Mouse (Mus musculus) adrenal gland, adult (tissue): Measurements from ENCODE around the gene Rorc.
A peak's percentile ranks its signal among the peaks of the same experiment; 100 is the strongest.

Experiments
- DNase-seq, 2 experiments: peaks; one replicate each; pipeline ENCODE4 v3.0.0; 2022 to 2023; ENCODE audit warnings: low spot score in 1 of 2; ENCODE audit not compliant: inconsistent age in 2 of 2

Gene Rorc

GRCm38 (mm10) chr3:94412530-94412929 is 39.9 kb downstream of the Rorc start:
- no peak for DNase-seq

- peak; percentile 97 to 98 for DNase-seq
Observed at GRCm38 (mm10) chr3:94413031-94413679, 40.6 kb downstream of the Rorc start, which contains the start of gene Tdrkh. TSS of gene Tdrkh (plus strand) at chr3:94413273.

DNA sequence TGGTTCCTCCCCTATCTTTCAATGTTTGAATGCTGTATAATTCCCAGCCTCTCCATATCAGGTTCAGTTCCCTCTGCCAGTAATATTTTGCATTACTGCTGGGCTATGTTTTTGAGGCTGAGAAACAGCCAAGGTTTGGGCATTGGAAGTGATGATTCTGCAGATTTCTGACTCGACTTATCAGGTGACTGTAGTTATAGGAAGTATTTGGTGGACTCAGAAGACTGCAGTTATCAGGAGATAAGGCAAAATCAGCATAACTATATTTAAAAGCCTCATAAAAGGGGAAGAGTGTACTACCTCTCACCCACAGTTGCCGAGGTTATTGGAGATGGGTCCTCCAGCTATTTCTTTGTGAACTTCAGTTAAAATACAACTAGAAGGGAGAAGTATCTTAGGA is 58.4 kb downstream of the Rorc start:
- no peak for DNase-seq

GRCm38 (mm10) chr3:94434305-94434704 is 61.7 kb downstream of the Rorc start:
- DNase-seq = no peak

GRCm38 (mm10) chr3:94436420-94436819 is 63.8 kb downstream of the Rorc start:
- DNase-seq = no peak

DNA sequence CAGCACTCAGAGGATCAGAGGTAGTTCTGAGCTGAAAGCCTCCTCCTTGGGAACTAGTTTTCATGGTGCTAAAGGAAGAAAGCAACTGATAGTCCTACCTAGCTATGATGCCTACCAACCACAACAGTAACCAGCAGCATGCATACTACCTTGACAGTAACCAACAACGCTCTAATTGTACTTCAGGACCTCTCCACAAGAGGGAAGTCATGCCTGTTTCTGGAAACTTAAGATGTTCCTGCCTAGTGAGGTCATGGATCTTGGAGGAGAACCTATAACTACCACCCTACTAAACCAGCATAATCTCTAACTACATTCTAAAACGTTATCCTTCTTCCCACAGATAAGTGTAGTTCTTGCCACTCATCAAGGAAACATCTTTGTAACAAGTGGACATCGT is 68.6 kb downstream of the Rorc start:
- peak in 1 of 2 experiments; percentile 37 for DNase-seq

DNA sequence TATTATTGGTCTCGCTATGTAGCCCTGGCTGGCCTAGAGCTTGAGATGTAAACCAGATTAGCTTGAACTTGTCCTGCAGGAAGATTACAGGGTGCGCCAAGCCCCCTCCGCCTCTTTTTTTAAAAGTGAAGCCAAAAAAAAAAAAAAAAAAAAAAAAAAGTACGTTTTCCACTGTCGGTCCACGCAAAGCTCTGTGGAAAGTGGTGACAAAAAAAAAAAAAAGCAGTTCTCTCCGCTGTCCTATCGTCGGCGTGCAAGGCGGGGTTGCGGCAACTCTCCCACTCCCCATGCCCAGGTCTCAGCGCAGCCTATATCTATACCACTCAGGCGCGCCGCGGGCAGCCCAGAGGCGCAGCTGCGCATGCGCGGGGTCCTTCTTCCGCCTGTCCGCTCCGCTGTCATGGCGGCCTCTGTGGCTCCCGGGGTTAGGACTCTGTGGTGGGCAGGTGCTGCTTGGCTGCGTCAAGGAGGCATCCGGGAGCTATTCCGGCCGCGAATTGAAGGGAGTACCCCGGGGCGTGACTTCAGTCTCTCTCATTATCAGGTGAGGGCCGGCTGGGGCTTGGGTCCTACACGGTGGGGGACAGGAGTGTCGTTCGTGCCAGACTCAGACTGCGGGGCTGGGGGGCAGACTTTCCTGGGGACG is 70.5 kb downstream of the Rorc start, which contains the start of gene Mrpl9:
TSS of gene Mrpl9 (plus strand) at position 368 of the 646 bp plus-strand sequence.
- peak; percentile 95 to 97 for DNase-seq

DNA sequence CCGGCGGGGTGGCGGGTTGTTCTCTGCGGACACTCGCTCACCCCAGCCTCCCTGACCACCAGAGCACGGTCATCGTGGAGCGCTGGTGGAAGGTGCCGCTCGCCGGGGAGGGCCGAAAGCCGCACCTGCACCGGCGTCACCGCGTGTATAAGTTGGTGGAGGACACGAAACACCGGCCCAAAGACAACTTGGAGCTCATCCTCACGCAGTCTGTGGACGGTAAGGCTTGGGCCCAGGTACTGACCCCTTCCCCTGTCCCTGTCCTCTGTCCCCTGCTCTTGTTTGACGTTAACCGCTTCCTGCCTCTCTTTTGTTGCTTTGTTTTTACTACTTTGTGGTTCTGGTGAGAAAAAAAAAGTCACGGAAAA is 71.0 kb downstream of the Rorc start, which contains the start of gene Oaz3:
TSS of gene Oaz3 (minus strand) at position 319 of the 368 bp plus-strand sequence.
- no peak for DNase-seq
